Mouse (Mus musculus) testis, adult 10 weeks (tissue): ENCODE data around the gene Dmap1. TPM values are rescaled to one million over a fixed set of nuclear protein-coding genes. Genes with fewer than 3 reads are reported as not detected.

Source experiments
- polyA plus RNA-seq: library from polyadenylated mRNA; stranded (reverse); fragments of 350-450 nt; fragmentation: Illumina TruSeq; extraction: RNeasy Lipid Tissue Mini Kit (QIAGEN cat#74804); gene quantifications from one replicate; pipeline ENCODE4 v1.2.3, GENCODE M21; 2014; ENCODE audit warnings: low read depth, low replicate concordance

The Dmap1 gene
- polyA plus RNA-seq = 3.0 TPM

DNA sequence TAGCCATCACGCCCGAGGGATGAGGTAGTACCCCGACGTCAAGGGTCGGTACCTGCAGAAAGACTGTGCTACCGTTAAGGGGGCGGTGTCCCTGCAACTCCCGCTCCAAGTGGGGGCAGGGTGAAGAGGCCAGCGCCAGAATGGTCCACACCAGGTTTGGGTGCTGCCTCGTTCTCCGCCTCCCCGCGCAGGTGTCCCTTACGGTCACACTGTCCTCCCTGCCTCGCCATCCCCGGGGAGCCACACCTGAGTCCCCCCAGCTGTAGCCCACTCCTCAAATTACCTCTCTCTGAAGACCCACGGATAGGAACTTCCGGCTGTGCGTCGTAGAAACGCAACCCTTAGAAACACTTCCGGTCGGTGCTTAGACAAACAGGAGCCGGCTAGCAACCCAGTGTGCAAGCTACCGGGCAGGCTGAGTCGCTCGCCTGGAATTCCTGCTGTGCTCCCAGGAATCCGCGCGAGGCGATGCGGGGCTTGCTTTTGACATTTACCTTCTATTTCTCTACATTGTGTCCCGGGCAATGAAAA lies at the start of gene Dmap1:
Dmap1 (minus strand) TSS at position 343 of the 531 bp plus-strand sequence.

DNA sequence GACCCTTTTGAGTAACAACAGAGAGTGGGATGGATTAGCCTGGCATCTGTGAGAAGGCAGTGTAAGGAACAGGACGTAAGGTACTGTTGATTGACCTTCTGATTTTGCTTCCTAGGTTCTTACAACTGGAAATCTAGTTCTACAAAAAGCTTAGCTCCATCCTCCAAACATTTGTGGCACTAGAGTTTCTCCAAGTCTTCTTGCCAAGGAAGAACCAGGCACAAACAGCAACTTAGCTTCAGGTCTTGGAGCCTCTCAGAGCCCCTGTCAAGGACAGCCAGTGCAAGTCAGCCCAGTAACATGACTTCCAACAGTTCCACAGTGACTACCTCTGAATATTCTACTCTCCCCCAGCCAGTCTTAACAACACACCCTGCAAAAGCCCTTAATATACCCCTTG lies 42.0 kb upstream of the Dmap1 start, which contains the start of gene Gm12845:
Gm12845 (plus strand) TSS at position 301 of the 400 bp plus-strand sequence.

Other genes starting within 250 kb of the Dmap1 start
- gene Rnf220, start 185.2 kb downstream of the Dmap1 start, polyA plus RNA-seq = 11.5 TPM
- gene Eri3, start 131.9 kb downstream of the Dmap1 start, polyA plus RNA-seq = 27.3 TPM
- not detected for gene Gm12845, start 42.1 kb upstream of the Dmap1 start, polyA plus RNA-seq
- gene Klf17, start 83.4 kb upstream of the Dmap1 start, polyA plus RNA-seq = 14.5 TPM
- gene Slc6a9, start 152.2 kb upstream of the Dmap1 start, polyA plus RNA-seq = 0.34 TPM
- 6.1 TPM for gene Ccdc24, start 190.3 kb upstream of the Dmap1 start, polyA plus RNA-seq
- gene B4galt2, start 201.2 kb upstream of the Dmap1 start, polyA plus RNA-seq = 0.81 TPM
- gene Atp6v0b, start 205.1 kb upstream of the Dmap1 start, polyA plus RNA-seq = 30.7 TPM
- 1.7 TPM for gene Dph2, start 209.8 kb upstream of the Dmap1 start, polyA plus RNA-seq
- gene Ipo13, start 232.7 kb upstream of the Dmap1 start, polyA plus RNA-seq = 18.1 TPM
- gene Artn, start 247.5 kb upstream of the Dmap1 start, polyA plus RNA-seq = 1.4 TPM